Mouse (Mus musculus): ENCODE results near the gene Eno1.

DNA sequence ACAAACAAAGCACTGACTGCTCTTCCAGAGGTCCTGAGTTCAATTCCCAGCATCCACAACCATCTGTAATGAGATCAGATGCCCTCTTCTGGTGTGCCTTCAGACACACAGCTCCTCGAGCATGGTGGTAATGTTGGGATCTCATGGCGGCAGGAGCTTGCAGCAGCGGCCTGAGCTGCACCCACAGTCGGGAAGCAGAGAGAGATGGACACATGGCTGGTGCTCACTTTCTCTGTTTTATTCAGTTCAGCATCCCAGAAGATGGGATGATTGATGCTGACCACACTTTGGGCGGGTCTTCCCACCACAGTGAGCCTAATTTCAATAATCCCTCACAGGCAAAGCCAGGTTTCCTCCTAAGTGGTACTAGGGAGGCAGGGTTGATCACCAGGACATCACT, 39.0 kb downstream of the Eno1 start:
- TF ChIP-seq POLR2A (IDR thresholded peaks at IDR 0.05; ENCODE audit: low read depth, low read length) (no peak), CTCF (IDR thresholded peaks at IDR 0.05; ENCODE audit: extremely low read depth, insufficient read depth, insufficient read length, insufficient replicate concordance) (no peak)
